Mouse (Mus musculus): ENCODE measurements at regions not wholly inside any gene's neighbourhood (a gene's known extent, or its start where the extent isn't known, plus 50 kb on each side); places are given as distances from the start of the nearest gene placed in this dataset.

DNA sequence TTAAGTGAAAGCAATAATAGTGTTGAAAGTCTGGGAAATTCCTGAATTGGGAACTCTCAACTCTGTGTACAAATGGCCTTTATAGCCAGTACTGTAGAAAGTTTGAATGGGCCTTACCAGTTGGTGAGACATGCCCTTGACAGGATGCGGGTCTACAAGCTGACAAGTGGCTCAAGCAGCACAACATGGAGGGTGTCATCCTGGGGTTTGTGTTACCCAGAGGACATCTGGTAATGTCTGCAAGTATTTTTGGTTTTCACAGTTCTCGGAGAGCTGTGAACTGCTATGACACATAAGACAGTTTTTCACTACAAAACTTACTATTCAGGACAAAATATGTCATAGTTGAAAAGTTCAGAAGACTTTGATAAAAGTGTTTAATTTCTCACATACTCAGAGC is 525.7 kb upstream of the A1bg start:
- DNase-seq (ENCODE audit: low spot score) (no peak), ATAC-seq (ENCODE audit: low FRiP score, low read depth) (no peak)
- no peak overlapping the region for H3K4me2 ChIP-seq (replicated peaks; ENCODE audit: low read depth, low read length, severe bottlenecking)
- no peaks in the 10 kb centered on the region for H3K27me3 ChIP-seq (ENCODE audit: control insufficient read depth, insufficient read depth, low read length)
- H3K4me3 ChIP-seq (replicated peaks; ENCODE audit: low read length) = no peak overlapping the region
- H3K9me3 ChIP-seq (ENCODE audit: control insufficient read depth, low read length) = no peaks in the 10 kb centered on the region
- WGBS = 81% methylated on average over 2 of the region's 2 CpGs
- no peak overlapping the region for H3K9ac ChIP-seq (ENCODE audit: low read depth, low read length, severe bottlenecking)
- no peaks in the 10 kb centered on the region for H3K4me1 ChIP-seq (ENCODE audit: control insufficient read depth, insufficient read depth, low read length)
- no peak for TF ChIP-seq POLR2A (IDR thresholded peaks at IDR 0.05; ENCODE audit: borderline replicate concordance, extremely low read depth, insufficient read depth, insufficient read length)
- no peaks in the 10 kb centered on the region for H3K36me3 ChIP-seq (ENCODE audit: control insufficient read depth, insufficient read depth, low read length)
- H3K27ac ChIP-seq (replicated peaks; ENCODE audit: low read depth, low read length) = no peak overlapping the region

DNA sequence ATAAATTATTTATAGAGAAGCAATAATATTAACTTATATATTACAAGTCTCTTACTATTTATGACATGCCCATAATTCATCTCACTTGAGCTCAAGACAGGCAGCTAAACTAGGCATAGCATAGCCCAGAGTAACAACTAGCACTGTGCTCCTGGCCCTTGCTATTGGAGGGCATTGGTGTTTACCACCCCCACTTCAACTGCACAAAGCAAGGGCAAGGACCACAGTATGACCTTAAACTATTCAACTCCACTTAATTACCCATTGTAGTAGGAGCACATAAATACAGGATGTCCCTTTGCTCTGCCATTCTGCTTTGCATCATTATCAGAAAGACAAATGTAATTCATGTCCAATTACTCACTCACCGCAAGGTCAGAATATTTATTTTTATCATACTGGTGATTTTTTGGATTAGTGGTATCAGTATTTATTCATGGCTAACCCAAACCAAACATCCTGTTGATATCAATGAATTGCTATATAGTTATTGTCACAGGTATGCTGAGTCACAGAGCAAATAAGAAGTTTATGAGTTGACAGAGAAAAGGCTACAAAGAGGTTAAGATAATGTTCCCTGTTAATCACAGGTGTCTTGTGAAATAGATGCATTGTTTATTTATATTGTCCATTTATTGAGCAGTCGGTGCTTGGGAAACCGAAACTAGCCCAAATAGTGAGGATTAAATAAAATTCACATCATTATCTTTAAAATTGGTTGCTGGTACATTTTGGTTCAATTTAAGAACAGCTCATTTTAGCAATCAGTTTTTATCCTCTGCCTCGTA is 523.4 kb upstream of the A1bg start:
- no peak for TF ChIP-seq POLR2A (IDR thresholded peaks at IDR 0.05; ENCODE audit: borderline replicate concordance, extremely low read depth, insufficient read depth, insufficient read length)
- no peaks in the 10 kb centered on the region for H3K27me3 ChIP-seq (ENCODE audit: control insufficient read depth, insufficient read depth, low read length)
- no peak overlapping the region for H3K27ac ChIP-seq (replicated peaks; ENCODE audit: low read depth, low read length)
- H3K4me2 ChIP-seq (replicated peaks; ENCODE audit: low read depth, low read length, severe bottlenecking) = no peak overlapping the region
- H3K4me3 ChIP-seq (replicated peaks; ENCODE audit: low read length) = no peak overlapping the region
- H3K4me1 ChIP-seq (ENCODE audit: control insufficient read depth, insufficient read depth, low read length) = no peaks in the 10 kb centered on the region
- H3K9ac ChIP-seq (ENCODE audit: low read depth, low read length, severe bottlenecking) = no peak overlapping the region
- DNase-seq (ENCODE audit: low spot score) = no peak
- WGBS = 79% methylated on average over 4 of the region's 4 CpGs
- no peaks in the 10 kb centered on the region for H3K36me3 ChIP-seq (ENCODE audit: control insufficient read depth, insufficient read depth, low read length)
- no peak for ATAC-seq (ENCODE audit: low FRiP score, low read depth)
- H3K9me3 ChIP-seq (ENCODE audit: control insufficient read depth, low read length) = no peaks in the 10 kb centered on the region

DNA sequence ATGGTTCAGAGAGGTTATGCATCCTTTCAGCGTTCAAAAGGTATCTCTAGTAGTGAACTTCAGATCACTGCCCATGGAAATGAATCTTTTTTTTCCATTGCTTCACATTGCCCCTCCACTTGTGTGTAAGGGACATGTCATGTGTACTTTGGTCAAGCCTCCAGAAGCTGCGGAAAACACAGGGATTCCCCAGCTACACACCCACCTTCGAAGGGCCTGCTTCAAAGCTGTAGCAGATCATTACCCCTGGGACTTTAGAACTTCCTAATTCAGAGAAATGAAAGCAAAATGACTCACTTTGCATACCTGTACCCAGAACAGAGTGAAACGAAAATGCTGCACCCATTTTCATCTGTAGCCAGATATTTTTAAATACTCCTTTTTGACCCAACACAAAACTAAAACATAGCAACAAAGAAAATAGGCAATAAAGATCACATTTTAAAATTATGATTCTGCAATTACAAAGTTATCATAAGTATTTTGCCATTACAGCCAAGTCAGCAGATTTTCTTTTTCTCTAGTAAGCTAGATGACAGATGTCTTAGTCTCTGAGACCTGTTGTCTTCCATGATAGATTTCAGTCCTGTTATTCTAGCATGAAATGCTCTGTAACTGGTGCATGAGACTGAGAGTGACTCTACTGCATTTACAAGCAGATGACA is 519.1 kb upstream of the A1bg start:
- no peaks in the 10 kb centered on the region for H3K9me3 ChIP-seq (ENCODE audit: control insufficient read depth, low read length)
- H3K4me1 ChIP-seq (ENCODE audit: control insufficient read depth, insufficient read depth, low read length) = no peaks in the 10 kb centered on the region
- no peak overlapping the region for H3K4me3 ChIP-seq (replicated peaks; ENCODE audit: low read length)
- no peak overlapping the region for H3K27ac ChIP-seq (replicated peaks; ENCODE audit: low read depth, low read length)
- no peak for DNase-seq (ENCODE audit: low spot score)
- H3K36me3 ChIP-seq (ENCODE audit: control insufficient read depth, insufficient read depth, low read length) = no peaks in the 10 kb centered on the region
- 79% methylated on average over 4 of the region's 4 CpGs for whole genome bisulfite sequencing
- H3K27me3 ChIP-seq (ENCODE audit: control insufficient read depth, insufficient read depth, low read length) = no peaks in the 10 kb centered on the region
- no peak for ATAC-seq (ENCODE audit: low FRiP score, low read depth)
- H3K9ac ChIP-seq (ENCODE audit: low read depth, low read length, severe bottlenecking) = no peak overlapping the region
- TF ChIP-seq POLR2A (IDR thresholded peaks at IDR 0.05; ENCODE audit: borderline replicate concordance, extremely low read depth, insufficient read depth, insufficient read length) = no peak
- no peak overlapping the region for H3K4me2 ChIP-seq (replicated peaks; ENCODE audit: low read depth, low read length, severe bottlenecking)

DNA sequence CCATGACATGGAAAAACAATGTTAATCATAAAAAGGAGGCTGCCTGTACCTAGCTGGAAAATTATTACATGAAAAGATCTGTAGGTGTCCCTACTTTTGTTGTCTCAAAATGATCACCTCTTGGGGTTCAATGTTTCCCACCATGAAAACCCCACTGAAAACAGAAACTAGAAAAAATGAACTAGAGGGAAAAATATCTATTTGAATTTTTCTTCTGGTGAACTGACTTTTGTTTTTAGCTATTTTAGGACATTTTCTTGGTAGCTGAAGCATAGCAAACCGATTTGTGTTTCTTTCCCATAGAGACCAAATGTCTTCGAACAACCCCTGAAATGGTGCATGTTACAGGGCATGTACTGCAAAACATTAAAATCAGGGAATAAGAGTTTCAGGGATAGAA is 518.2 kb upstream of the A1bg start:
- 88% methylated on average over 2 of the region's 2 CpGs for WGBS
- H3K9me3 ChIP-seq (ENCODE audit: control insufficient read depth, low read length) = no peaks in the 10 kb centered on the region
- no peak overlapping the region for H3K27ac ChIP-seq (replicated peaks; ENCODE audit: low read depth, low read length)
- no peak overlapping the region for H3K4me2 ChIP-seq (replicated peaks; ENCODE audit: low read depth, low read length, severe bottlenecking)
- H3K36me3 ChIP-seq (ENCODE audit: control insufficient read depth, insufficient read depth, low read length) = no peaks in the 10 kb centered on the region
- no peaks in the 10 kb centered on the region for H3K27me3 ChIP-seq (ENCODE audit: control insufficient read depth, insufficient read depth, low read length)
- H3K4me1 ChIP-seq (ENCODE audit: control insufficient read depth, insufficient read depth, low read length) = no peaks in the 10 kb centered on the region
- TF ChIP-seq POLR2A (IDR thresholded peaks at IDR 0.05; ENCODE audit: borderline replicate concordance, extremely low read depth, insufficient read depth, insufficient read length) = no peak
- ATAC-seq (ENCODE audit: low FRiP score, low read depth) (no peak), DNase-seq (ENCODE audit: low spot score) (no peak)
- no peak overlapping the region for H3K9ac ChIP-seq (ENCODE audit: low read depth, low read length, severe bottlenecking)
- no peak overlapping the region for H3K4me3 ChIP-seq (replicated peaks; ENCODE audit: low read length)

DNA sequence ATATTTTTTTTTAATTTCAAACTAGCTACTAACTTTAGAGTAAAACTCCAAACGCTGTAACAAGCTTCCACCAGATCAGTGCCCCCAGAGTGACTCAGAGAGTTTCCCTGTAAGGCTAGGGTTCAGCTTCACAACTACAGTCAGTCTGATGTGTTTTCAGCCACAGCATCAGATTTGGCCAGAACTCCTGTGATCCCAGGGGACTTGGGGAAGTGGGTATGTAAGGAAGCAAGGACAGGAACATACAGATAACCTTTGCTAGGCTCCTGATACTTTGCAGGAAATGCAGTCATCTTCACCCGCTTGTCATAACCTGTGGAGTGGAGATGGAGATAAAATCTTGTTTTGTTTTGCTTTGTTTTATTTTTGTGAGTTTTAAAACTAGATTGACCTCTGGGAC is 517.5 kb upstream of the A1bg start:
- H3K4me3 ChIP-seq (replicated peaks; ENCODE audit: low read length) = no peak overlapping the region
- TF ChIP-seq POLR2A (IDR thresholded peaks at IDR 0.05; ENCODE audit: borderline replicate concordance, extremely low read depth, insufficient read depth, insufficient read length) = no peak
- ATAC-seq (ENCODE audit: low FRiP score, low read depth) = no peak

More for the DNA sequence above, 517.5 kb upstream of the A1bg start:
- Histone ChIP-seq H3K27me3 (ENCODE audit: control insufficient read depth, insufficient read depth, low read length) (no peaks in the 10 kb centered on the region), H3K36me3 (ENCODE audit: control insufficient read depth, insufficient read depth, low read length) (no peaks in the 10 kb centered on the region), H3K9me3 (ENCODE audit: control insufficient read depth, low read length) (no peaks in the 10 kb centered on the region), H3K27ac (replicated peaks; ENCODE audit: low read depth, low read length) (no peak overlapping the region), H3K4me1 (ENCODE audit: control insufficient read depth, insufficient read depth, low read length) (no peaks in the 10 kb centered on the region), H3K4me2 (replicated peaks; ENCODE audit: low read depth, low read length, severe bottlenecking) (no peak overlapping the region), H3K9ac (ENCODE audit: low read depth, low read length, severe bottlenecking) (no peak overlapping the region)
- 89% methylated on average over 2 of the region's 2 CpGs for WGBS
- DNase-seq (ENCODE audit: low spot score) = no peak
